Mouse (Mus musculus): ENCODE data around the gene Ythdc1.
"Not testable (repeated sequence)": the region's sequence is repeated elsewhere in the genome, so short reads cannot be mapped to it uniquely, and the experiment has no call there.

Gene Ythdc1

DNA sequence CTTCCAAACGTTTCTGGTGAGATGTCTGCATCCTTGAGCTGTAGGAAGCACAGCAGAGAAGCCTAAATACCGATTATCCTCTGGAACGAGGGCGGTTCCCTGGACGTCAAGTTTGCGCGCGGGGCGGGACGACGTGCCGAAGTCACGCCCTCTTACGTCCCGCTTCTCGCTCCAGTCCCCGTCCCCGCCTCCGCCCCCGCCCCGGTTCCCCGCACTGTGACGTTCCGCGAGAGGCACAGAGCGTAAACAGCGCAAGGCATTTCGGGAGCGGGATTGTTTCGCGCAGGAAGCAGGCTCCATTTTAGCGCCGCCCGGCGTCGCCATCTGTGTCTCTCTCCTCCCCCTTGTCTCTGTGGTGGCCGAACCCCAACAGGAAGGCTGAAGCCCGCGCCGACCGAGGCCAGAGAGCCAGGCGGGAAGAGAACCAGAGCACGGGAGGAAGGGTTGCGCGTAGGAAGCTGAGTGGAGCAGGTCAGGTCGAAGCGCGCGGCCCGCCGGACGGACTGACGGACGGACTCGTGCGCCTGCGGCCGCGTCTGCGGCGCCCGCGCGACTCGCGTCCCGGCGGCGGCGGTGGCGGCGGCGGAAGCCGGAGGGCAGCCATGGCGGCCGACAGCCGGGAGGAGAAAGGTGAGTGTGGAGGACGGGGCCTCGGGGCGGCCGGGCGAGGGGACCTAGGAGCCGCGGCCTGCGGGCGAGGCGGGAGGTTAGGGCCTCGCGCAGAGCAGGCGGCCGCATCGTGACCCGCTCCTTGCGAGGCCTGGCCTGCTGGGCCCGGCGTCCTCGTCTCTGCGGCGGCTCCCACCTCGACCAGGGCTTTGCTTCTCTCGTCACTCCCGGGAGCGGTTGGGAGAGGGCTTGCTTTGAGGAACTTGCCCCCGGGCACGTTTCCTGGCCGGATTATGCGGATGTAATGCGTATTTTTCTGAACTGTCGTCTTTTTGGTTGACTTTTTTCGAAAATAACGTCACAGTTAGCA lies at the start of gene Ythdc1:
Gene Ythdc1, plus strand, starts transcription at position 260 of the 979 bp plus-strand sequence.
- peak; percentile 93 for DNase-seq

GRCm38 (mm10) chr5:86769015-86769658 lies 34.9 kb upstream of the Ythdc1 start:
- no peak for DNase-seq

DNA sequence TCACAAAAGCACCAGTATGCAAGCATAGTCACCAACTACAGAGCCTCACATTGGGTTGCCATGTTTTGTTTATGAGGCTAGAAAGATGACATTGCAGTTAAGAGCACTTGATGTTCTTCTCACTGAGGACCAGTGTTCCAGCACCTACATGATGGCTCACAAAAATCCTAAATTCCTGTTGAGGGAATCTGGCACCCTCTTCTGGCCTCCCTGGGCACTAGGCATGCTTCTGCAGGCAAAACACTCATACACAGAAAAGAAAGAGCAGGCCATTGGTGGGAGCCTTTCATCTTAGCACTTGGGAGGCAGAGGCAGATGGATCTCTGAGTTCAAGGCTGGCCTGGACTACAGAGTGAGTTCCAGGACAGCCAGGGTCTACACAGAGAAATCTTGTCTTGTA lies 33.0 kb upstream of the Ythdc1 start:
- no peak for DNase-seq

DNA sequence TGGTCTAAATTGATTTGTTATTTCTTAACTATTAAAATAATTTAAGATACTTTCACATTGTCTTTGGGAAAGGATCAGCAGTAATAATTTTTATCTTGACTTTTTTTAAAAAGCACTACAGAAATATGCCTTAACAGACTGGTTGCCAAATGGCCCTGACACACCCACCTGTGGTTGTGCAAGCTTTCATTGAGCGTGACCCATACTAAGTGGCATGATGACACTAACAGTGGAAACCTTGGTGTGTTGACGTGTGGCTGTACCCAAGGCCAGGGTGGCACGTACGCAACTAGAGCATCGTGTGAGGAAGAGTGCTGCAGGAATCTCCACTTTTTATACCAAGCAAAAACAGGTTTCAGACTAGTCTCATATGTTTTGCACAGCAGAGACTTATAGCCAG lies 27.1 kb upstream of the Ythdc1 start:
- no peak for DNase-seq

GRCm38 (mm10) chr5:86778471-86778870 lies 25.6 kb upstream of the Ythdc1 start:
- DNase-seq, result no peak

DNA sequence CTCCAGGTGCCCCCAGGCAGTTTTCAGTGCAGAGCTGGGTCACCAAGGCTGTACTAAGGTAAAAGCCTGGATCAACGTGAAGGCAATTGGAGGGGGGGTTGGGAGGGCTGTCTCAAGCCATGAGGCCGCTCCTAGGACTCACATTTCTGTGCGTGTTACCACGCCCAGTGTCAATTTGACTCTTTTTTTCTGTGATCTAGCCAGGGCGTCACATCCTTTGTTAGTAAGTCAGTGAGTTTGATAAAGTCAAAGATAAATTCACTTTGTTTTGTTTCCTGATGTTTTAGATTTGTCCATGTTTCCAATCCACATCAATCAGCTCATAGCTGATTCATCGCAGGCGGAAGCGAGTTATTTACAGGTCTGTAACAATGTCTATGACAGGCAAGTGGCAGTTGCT lies 21.0 kb upstream of the Ythdc1 start:
- no peak for DNase-seq

- no peak for DNase-seq
Observed at GRCm38 (mm10) chr5:86784205-86784604, 19.8 kb upstream of the Ythdc1 start.

GRCm38 (mm10) chr5:86786798-86787197 lies 17.2 kb upstream of the Ythdc1 start:
- DNase-seq, result no peak

- DNase-seq, result no peak
Observed at GRCm38 (mm10) chr5:86789954-86790353, 14.1 kb upstream of the Ythdc1 start.

DNA sequence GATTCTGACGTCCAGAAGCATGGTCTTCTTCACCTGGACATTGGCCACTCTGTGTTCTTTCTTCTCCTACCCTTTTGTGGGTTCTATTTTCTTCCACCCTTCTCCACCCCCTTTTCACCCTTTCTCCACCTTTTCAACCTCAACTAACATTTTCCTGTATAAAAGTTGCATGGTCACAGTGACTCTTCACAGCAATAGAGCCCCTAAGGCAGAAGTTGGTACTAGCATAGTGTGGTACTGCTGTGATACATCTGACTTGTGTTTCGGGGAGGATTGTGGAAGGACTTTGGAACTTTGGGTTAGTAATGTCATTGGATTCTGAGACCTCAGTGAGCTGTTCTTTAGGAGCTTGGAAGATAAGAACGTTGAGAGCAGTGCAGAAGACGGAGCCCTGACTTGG lies 11.8 kb upstream of the Ythdc1 start:
- DNase-seq, result no peak

DNA sequence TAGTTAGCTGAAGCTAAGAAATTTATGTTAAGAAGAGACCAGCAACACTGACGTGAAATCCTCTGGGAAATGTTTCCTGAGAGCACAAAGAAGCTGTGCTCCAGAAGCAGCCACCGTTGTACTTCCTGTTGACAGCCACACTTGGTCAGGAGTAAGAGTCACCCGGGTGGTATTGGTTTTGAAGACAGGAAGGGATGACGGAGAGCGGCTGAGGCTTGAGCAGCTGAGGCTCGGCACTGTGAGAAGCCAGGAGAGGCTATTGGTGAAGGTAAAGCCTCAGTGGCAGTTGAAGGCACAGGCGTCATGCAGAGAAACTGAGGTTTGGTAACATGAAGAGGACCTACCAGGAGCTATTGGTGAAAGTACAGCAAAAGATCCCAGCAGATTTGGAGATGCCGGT lies 11.2 kb upstream of the Ythdc1 start:
- DNase-seq, result no peak

- no peak for DNase-seq
Observed at GRCm38 (mm10) chr5:86816795-86817194, 12.8 kb downstream of the Ythdc1 start.

DNA sequence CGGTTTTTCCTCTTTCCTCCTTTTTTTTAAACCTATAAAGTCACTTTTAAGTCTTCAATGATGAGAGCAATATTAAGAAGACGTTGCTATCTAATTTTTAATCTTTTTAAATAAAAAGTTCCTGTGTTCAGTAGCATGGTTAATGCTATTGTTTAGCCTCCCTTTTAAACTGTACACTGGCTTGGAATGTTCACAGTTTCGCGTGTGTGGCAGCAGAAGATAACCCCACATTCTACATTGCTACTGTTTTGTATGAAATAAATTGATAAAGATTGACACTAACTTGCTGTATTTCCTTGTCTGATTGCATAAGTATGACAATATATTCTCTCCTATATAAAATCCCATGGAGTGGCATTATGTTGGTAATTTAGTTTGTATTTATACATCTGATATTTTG lies 32.4 kb downstream of the Ythdc1 start:
- not testable (repeated sequence) for DNase-seq

DNA sequence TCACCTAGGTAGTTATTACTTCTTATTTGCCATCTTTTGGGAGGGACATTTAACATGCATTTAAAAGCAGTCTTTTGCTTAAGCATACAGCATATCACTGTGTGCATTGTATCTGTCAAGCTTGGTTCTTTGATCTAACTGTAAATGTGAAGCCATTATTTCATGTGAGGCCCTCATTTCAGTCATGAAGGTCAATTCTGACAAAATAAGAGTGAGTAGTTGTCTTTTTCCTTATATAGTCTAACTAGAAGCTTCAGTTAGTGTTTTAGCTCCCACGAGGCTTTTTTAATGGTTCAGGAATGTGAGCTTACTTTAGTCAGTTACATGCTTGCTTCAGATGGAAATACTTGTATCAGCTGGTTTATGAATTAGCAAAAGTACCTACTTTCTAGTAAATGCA lies 34.1 kb downstream of the Ythdc1 start:
- DNase-seq, result no peak

DNA sequence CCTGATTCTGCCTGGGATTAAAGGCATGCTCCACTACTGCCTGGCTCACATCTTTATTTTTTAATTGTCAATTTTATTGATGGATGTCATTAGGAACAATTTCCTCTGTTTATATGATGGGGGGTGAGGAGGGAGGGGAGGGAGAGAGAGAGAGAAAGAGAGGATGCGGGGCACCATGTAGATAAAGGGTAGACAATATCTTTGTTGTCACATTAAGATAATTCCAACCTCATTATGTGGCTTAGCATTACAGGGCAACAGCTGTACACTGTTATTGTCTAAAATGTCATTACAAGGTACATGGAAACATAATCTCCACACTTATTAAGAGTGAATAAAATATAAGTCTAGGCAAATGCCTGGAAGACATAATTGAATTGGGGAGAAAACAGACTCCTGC lies 35.5 kb downstream of the Ythdc1 start:
- no peak for DNase-seq

DNA sequence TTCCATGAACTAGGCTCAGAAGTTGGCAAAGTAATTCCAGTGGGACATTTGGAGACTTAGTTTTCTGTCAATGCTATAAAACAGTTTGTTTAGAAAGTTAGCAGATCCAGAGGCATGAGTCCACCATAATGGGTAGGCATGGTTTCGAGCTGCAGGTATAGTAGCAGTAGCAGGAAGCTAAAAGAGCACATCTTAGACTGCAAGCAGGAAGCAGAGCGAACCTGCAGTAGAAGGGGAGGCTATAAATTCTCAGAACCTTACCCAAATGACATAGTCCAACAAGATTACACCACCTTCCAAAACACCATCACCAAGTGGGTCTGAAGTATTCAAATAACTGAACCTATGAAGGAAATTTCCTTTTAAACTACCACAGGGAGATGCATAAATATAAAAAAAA lies 36.2 kb downstream of the Ythdc1 start:
- DNase-seq, result no peak

DNA sequence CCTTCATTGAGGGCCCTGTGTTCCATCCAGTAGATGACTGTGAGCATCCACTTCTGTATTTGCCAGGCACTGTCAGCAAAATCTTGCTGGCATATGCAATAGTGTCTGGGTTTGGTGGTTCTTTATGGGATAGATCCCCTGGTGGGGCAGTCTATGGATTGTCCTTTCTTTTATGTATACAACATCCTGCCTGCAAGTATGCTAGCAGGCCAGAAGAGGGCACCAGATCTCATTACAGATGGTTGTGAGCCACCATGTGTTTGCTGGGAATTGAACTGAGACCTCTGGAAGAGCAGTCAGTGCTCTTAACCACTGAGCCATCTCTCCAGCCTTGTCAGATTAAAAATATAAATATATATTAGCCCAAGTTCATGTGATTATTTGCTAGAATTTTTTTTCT lies 37.2 kb downstream of the Ythdc1 start:
- not testable (repeated sequence) for DNase-seq

DNA sequence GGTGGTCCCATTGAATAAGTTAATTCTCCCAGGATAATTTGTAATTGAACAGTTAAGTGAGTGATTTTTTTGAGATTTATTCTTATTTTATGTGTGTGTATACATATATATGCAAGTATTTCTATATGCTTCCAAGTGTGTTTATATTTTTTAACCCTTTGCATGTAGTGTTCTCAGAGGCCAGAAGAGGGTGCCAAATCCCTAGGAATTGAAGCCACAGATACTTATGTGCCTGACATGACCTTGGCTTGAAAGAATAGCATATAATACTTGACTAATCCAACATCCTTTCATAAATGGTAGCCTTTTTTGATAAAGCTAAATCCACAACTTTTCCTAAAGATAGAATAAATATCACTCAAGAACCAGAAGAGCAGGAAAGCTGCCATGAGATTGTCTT lies 46.1 kb downstream of the Ythdc1 start:
- no peak for DNase-seq

- DNase-seq, result no peak
Observed at GRCm38 (mm10) chr5:86851658-86852057, 47.6 kb downstream of the Ythdc1 start.

- not testable (repeated sequence) for DNase-seq
Observed at GRCm38 (mm10) chr5:86856505-86856904, 52.5 kb downstream of the Ythdc1 start.

GRCm38 (mm10) chr5:86857682-86858081 lies 53.7 kb downstream of the Ythdc1 start:
- no peak for DNase-seq

GRCm38 (mm10) chr5:86858336-86858735 lies 54.3 kb downstream of the Ythdc1 start:
- no peak for DNase-seq

GRCm38 (mm10) chr5:86871877-86872276 lies 67.9 kb downstream of the Ythdc1 start:
- DNase-seq, result peak; percentile 1

Measured in lung, postnatal 14 days (tissue).